Mouse (Mus musculus): ENCODE results near the gene Zc3h12a. TPM values are rescaled to one million over a fixed set of nuclear protein-coding genes. Genes with fewer than 3 reads are reported as not detected.

Gene Zc3h12a
- polyA plus RNA-seq, 1 experiment from 2014 or later, result 0.57 TPM

- Histone ChIP-seq H3K4me3 (no peak overlapping the region), H3K9ac (no peak overlapping the region), H3K27ac (no peak overlapping the region), H3K9me3 (no peaks in the 10 kb centered on the region), H3K4me1 (no peaks in the 10 kb centered on the region), H3K27me3 (no peaks in the 10 kb centered on the region), H3K36me3 (no peaks in the 10 kb centered on the region), H3K4me2 (no peak overlapping the region)
- no peak for ATAC-seq (ENCODE audit: borderline replicate concordance, extremely low read depth, low FRiP score, low TSS enrichment)
- WGBS, result 34% methylated on average over 7 of the region's 7 CpGs
Observed at GRCm38 (mm10) chr4:125138321-125138720, 10.7 kb upstream of the Zc3h12a start.

GRCm38 (mm10) chr4:125136303-125136888 is 8.8 kb upstream of the Zc3h12a start:
- no peaks in the 10 kb centered on the region for H3K4me1 ChIP-seq
- H3K36me3 ChIP-seq, result no peaks in the 10 kb centered on the region
- no peak for ATAC-seq (ENCODE audit: borderline replicate concordance, extremely low read depth, low FRiP score, low TSS enrichment)
- no peak overlapping the region for H3K9ac ChIP-seq
- WGBS, result 61% methylated on average over 12 of the region's 12 CpGs
- no peak overlapping the region for H3K4me2 ChIP-seq
- no peaks in the 10 kb centered on the region for H3K9me3 ChIP-seq
- H3K4me3 ChIP-seq, result no peak overlapping the region
- H3K27me3 ChIP-seq, result no peaks in the 10 kb centered on the region
- no peak overlapping the region for H3K27ac ChIP-seq

GRCm38 (mm10) chr4:125135076-125135855 is 7.6 kb upstream of the Zc3h12a start:
- H3K27me3 ChIP-seq, result no peaks in the 10 kb centered on the region
- H3K9me3 ChIP-seq, result no peaks in the 10 kb centered on the region
- no peak overlapping the region for H3K4me3 ChIP-seq
- no peak overlapping the region for H3K9ac ChIP-seq
- ATAC-seq (ENCODE audit: borderline replicate concordance, extremely low read depth, low FRiP score, low TSS enrichment), result no peak
- H3K36me3 ChIP-seq, result no peaks in the 10 kb centered on the region
- no peaks in the 10 kb centered on the region for H3K4me1 ChIP-seq
- H3K27ac ChIP-seq, result no peak overlapping the region
- 67% methylated on average over 10 of the region's 10 CpGs for WGBS
- no peak overlapping the region for H3K4me2 ChIP-seq

GRCm38 (mm10) chr4:125134631-125135030 is 7.0 kb upstream of the Zc3h12a start:
- no peak for ATAC-seq (ENCODE audit: borderline replicate concordance, extremely low read depth, low FRiP score, low TSS enrichment)
- H3K36me3 ChIP-seq, result no peaks in the 10 kb centered on the region
- H3K9ac ChIP-seq, result no peak overlapping the region
- H3K9me3 ChIP-seq, result no peaks in the 10 kb centered on the region
- WGBS, result 70% methylated on average over 5 of the region's 5 CpGs
- H3K4me1 ChIP-seq, result no peaks in the 10 kb centered on the region
- H3K4me2 ChIP-seq, result no peak overlapping the region
- no peak overlapping the region for H3K4me3 ChIP-seq
- H3K27ac ChIP-seq, result no peak overlapping the region
- no peaks in the 10 kb centered on the region for H3K27me3 ChIP-seq

- no peaks in the 10 kb centered on the region for H3K9me3 ChIP-seq
- no peak for ATAC-seq (ENCODE audit: borderline replicate concordance, extremely low read depth, low FRiP score, low TSS enrichment)
- H3K4me3 ChIP-seq, result no peak overlapping the region
- H3K4me1 ChIP-seq, result no peaks in the 10 kb centered on the region
- no peaks in the 10 kb centered on the region for H3K27me3 ChIP-seq
- H3K9ac ChIP-seq, result no peak overlapping the region
- no peak overlapping the region for H3K27ac ChIP-seq
- no peaks in the 10 kb centered on the region for H3K36me3 ChIP-seq
- 77% methylated on average over 4 of the region's 4 CpGs for WGBS
- no peak overlapping the region for H3K4me2 ChIP-seq
Observed at GRCm38 (mm10) chr4:125134192-125134591, 6.6 kb upstream of the Zc3h12a start.

GRCm38 (mm10) chr4:125132394-125132793 is 4.8 kb upstream of the Zc3h12a start:
- Histone ChIP-seq H3K9me3 (no peaks in the 10 kb centered on the region), H3K4me1 (no peaks in the 10 kb centered on the region), H3K9ac (no peak overlapping the region), H3K4me3 (no peak overlapping the region), H3K36me3 (no peaks in the 10 kb centered on the region), H3K4me2 (no peak overlapping the region), H3K27ac (no peak overlapping the region), H3K27me3 (no peaks in the 10 kb centered on the region)
- 28% methylated on average over 5 of the region's 5 CpGs for WGBS
- no peak for ATAC-seq (ENCODE audit: borderline replicate concordance, extremely low read depth, low FRiP score, low TSS enrichment)

GRCm38 (mm10) chr4:125131493-125131892 is 3.9 kb upstream of the Zc3h12a start:
- Histone ChIP-seq H3K4me3 (no peak overlapping the region), H3K4me1 (peaks cover 6% of the 10 kb centered on the region), H3K4me2 (no peak overlapping the region), H3K9me3 (no peaks in the 10 kb centered on the region), H3K9ac (no peak overlapping the region), H3K36me3 (no peaks in the 10 kb centered on the region), H3K27me3 (no peaks in the 10 kb centered on the region), H3K27ac (no peak overlapping the region)
- no peak for ATAC-seq (ENCODE audit: borderline replicate concordance, extremely low read depth, low FRiP score, low TSS enrichment)
- 38% methylated on average over 4 of the region's 4 CpGs for WGBS

GRCm38 (mm10) chr4:125126761-125127160 is 879 bp downstream of the Zc3h12a start:
- H3K27me3 ChIP-seq, result no peaks in the 10 kb centered on the region
- H3K9ac ChIP-seq, result no peak overlapping the region
- H3K9me3 ChIP-seq, result no peaks in the 10 kb centered on the region
- H3K27ac ChIP-seq, result no peak overlapping the region
- ATAC-seq (ENCODE audit: borderline replicate concordance, extremely low read depth, low FRiP score, low TSS enrichment), result no peak
- H3K36me3 ChIP-seq, result no peaks in the 10 kb centered on the region
- peak overlapping the region; percentile 91 for H3K4me2 ChIP-seq
- H3K4me3 ChIP-seq, result peak overlapping the region; percentile 54
- 67% methylated on average over 7 of the region's 7 CpGs for WGBS
- H3K4me1 ChIP-seq, result peaks cover 24% of the 10 kb centered on the region

- Histone ChIP-seq H3K36me3 (no peaks in the 10 kb centered on the region), H3K27me3 (no peaks in the 10 kb centered on the region), H3K9ac (no peak overlapping the region), H3K27ac (no peak overlapping the region), H3K4me2 (no peak overlapping the region), H3K9me3 (no peaks in the 10 kb centered on the region), H3K4me1 (peaks cover 24% of the 10 kb centered on the region), H3K4me3 (no peak overlapping the region)
- no peak for ATAC-seq (ENCODE audit: borderline replicate concordance, extremely low read depth, low FRiP score, low TSS enrichment)
- 86% methylated on average over 3 of the region's 3 CpGs for WGBS
Observed at GRCm38 (mm10) chr4:125126186-125126585, 1.5 kb downstream of the Zc3h12a start.

- 76% methylated on average over 7 of the region's 7 CpGs for WGBS
- Histone ChIP-seq H3K4me3 (no peak overlapping the region), H3K9me3 (no peaks in the 10 kb centered on the region), H3K36me3 (no peaks in the 10 kb centered on the region), H3K27ac (no peak overlapping the region), H3K4me1 (peaks cover 24% of the 10 kb centered on the region), H3K27me3 (no peaks in the 10 kb centered on the region), H3K4me2 (no peak overlapping the region), H3K9ac (no peak overlapping the region)
- no peak for ATAC-seq (ENCODE audit: borderline replicate concordance, extremely low read depth, low FRiP score, low TSS enrichment)
Observed at GRCm38 (mm10) chr4:125125361-125125921, 2.2 kb downstream of the Zc3h12a start.

GRCm38 (mm10) chr4:125124424-125125209 is 3.0 kb downstream of the Zc3h12a start:
- Histone ChIP-seq H3K36me3 (no peaks in the 10 kb centered on the region), H3K4me2 (no peak overlapping the region), H3K27ac (0 out of 2 replicates have a peak overlapping the region, but pooled peaks have one; percentile 9), H3K9me3 (no peaks in the 10 kb centered on the region), H3K4me3 (no peak overlapping the region), H3K27me3 (no peaks in the 10 kb centered on the region), H3K9ac (no peak overlapping the region), H3K4me1 (peaks cover 24% of the 10 kb centered on the region)
- ATAC-seq (ENCODE audit: borderline replicate concordance, extremely low read depth, low FRiP score, low TSS enrichment), result no peak
- WGBS, result 39% methylated on average over 7 of the region's 7 CpGs
